In genomic region chr7:97211117-97211516, GRCm38 (mm10) we compare ENCODE assay signal across 15 mouse cellular contexts.
DNase-seq lines count a peak whose midpoint lies in the region; ATAC-seq and TF ChIP-seq lines count a peak whose summit lies in the region.
"Had no signal": no experiment of that assay in that cellular context is flagged by ENCODE, and none has a peak within 500 bp of the region (broad histone marks: within the 10 kb centered on the region; RNA-seq: fewer than 3 reads in every experiment).

No protein-coding gene starts in this region.

- H3K9me3 ChIP-seq in liver, embryonic 16.5 days (replicated peaks; ENCODE audit: control insufficient read depth, low read length): no peaks in the 10 kb centered on the region
- H3K9me3 ChIP-seq: heart, embryonic 13.5 days had no signal

- WGBS in kidney, adult 2 months: 72% methylated on average over 4 of the region's 4 CpGs
- 15% methylated on average over 4 of the region's 4 CpGs for WGBS in liver, embryonic 16.5 days (ENCODE audit: insufficient replicate concordance)

- H3K4me2 ChIP-seq in liver, embryonic 16.5 days (ENCODE audit: low read depth, low read length): peak overlapping the region; percentile 21; the same call in 1 of the 2 replicates
- H3K4me2 ChIP-seq: heart, embryonic 13.5 days had no signal

- no peak overlapping the region for H3K27ac ChIP-seq in kidney, adult 2 months (ENCODE audit: insufficient read depth, low read depth, low read length)
- H3K27ac ChIP-seq in liver, embryonic 16.5 days (ENCODE audit: low read length): peak overlapping the region; percentile 58
- H3K27ac ChIP-seq: heart, embryonic 13.5 days had no signal

- no peaks in the 10 kb centered on the region for H3K27me3 ChIP-seq in kidney, adult 2 months (replicated peaks; ENCODE audit: control insufficient read depth, insufficient read depth, low read length)
- H3K27me3 ChIP-seq in liver, embryonic 16.5 days (ENCODE audit: control insufficient read depth, insufficient read depth, low read depth, low read length): no peaks in the 10 kb centered on the region
- H3K27me3 ChIP-seq: heart, embryonic 13.5 days; Patski had no signal

- no peak overlapping the region for H3K4me3 ChIP-seq in kidney, adult 2 months (ENCODE audit: insufficient read depth, low read depth, low read length)
- no peak overlapping the region for H3K4me3 ChIP-seq in liver, embryonic 16.5 days (ENCODE audit: low read depth, low read length)
- H3K4me3 ChIP-seq: heart, embryonic 13.5 days had no signal

- ATAC-seq in liver, embryonic 16.5 days (ENCODE audit: low read depth): peak; percentile 79
- ATAC-seq: Patski had no signal

- no peak overlapping the region for H3K9ac ChIP-seq in liver, embryonic 16.5 days (ENCODE audit: low read depth, low read length)
- H3K9ac ChIP-seq: heart, embryonic 13.5 days had no signal

- no peak for TF ChIP-seq POLR2A in kidney, adult 2 months (IDR thresholded peaks at IDR 0.05; ENCODE audit: low read depth, low read length)

- no peak for TF ChIP-seq CTCF in kidney, adult 2 months (conservative IDR thresholded peaks at IDR 0.05; ENCODE audit: insufficient read depth, insufficient read length, low read depth, low read length)

- H3K36me3 ChIP-seq in kidney, adult 2 months (ENCODE audit: control insufficient read depth, insufficient read depth, low read length): no peaks in the 10 kb centered on the region
- no peaks in the 10 kb centered on the region for H3K36me3 ChIP-seq in liver, embryonic 16.5 days (ENCODE audit: control insufficient read depth, insufficient read depth)
- H3K36me3 ChIP-seq: heart, embryonic 13.5 days had no signal

- H3K4me1 ChIP-seq in kidney, adult 2 months (ENCODE audit: control insufficient read depth, insufficient read depth, low read length): peaks cover 3% of the 10 kb centered on the region; the same call in 1 of the 2 replicates
- peaks cover 22% of the 10 kb centered on the region for H3K4me1 ChIP-seq in liver, embryonic 16.5 days (ENCODE audit: control insufficient read depth, low read depth, low read length)

- DNase-seq in kidney, adult 2 months: peak; percentile 34
- no peak for DNase-seq in kidney, adult 18-20 months
- peak; percentile 10 to 27 for DNase-seq in adrenal gland, postnatal 36 days
- peak; percentile 17 to 27 for DNase-seq in natural killer cell, adult 2 months (ENCODE audit: low spot score in 2 of 2)
- no peak for DNase-seq in kidney, postnatal 4 days
- DNase-seq in thymus, postnatal 36 days: no peak
- no peak for DNase-seq in T-cell, adult 2 months (ENCODE audit: low spot score)
- DNase-seq: cerebellum, postnatal 10 days; kidney, adult 9 months; left cerebral cortex, postnatal 4 days; right cerebral cortex, postnatal 4 days; thymus, postnatal 25 days had no signal

Comparison
In these comparisons a context has a peak if more than half of its experiments do, and no peak if none do; other contexts are left out.
1. DNase-seq: peak in kidney, adult 2 months (single experiment), adrenal gland, postnatal 36 days (2 of 2) and natural killer cell, adult 2 months (2 of 2); none in kidney, adult 18-20 months (single experiment), kidney, postnatal 4 days (0 of 2), thymus, postnatal 36 days (0 of 2) and T-cell, adult 2 months (single experiment).